Mouse (Mus musculus) A20 (cell line): ENCODE results near the gene Cdh15.
A peak's percentile ranks its signal among the peaks of the same experiment; 100 is the strongest.

Experiments
- DNase-seq: peaks from one replicate; pipeline ENCODE4 v3.0.0-alpha.2; 2011; ENCODE audit warnings: low read depth, low spot score

Gene Cdh15

DNA sequence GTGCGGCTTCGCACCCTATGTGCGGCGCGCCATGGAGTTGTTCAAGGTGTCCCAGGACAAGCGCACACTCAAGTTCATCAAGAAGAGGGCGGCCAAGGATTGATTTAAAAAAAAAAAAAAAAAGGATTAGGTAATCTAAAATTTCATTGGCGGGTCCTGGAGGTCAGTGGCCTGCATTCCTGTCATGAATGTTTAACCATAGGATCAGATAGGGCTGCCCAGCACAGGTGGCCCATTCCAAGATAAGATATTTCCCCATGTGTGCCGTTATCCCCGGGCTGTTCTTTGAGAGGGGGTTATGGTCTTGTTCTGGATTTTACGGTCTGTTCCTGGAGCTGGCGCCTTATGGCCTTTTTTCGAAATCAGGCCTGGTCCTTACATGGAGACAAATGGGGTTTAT is 11.1 kb upstream of the Cdh15 start:
- no peak for DNase-seq

DNA sequence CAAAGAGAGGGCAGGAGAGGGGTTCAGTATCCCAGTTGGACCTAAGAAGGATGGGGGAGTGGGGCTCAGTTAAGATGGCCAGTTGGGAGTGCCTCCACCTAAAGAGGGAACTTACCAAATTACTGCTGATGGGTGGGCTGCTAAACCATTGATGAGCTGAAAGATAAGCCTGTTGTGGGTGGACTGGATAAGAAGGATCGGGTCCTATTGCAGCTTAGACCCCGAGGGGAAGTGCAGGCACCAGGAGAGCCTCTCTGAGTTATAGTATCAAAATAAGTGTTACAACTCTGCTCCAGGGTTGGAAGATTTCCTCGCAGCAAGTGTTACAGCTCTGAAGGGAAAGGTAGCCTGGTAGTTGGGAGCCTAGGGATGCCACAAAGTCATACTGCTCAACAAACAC is 3.6 kb upstream of the Cdh15 start:
- DNase-seq = no peak

DNA sequence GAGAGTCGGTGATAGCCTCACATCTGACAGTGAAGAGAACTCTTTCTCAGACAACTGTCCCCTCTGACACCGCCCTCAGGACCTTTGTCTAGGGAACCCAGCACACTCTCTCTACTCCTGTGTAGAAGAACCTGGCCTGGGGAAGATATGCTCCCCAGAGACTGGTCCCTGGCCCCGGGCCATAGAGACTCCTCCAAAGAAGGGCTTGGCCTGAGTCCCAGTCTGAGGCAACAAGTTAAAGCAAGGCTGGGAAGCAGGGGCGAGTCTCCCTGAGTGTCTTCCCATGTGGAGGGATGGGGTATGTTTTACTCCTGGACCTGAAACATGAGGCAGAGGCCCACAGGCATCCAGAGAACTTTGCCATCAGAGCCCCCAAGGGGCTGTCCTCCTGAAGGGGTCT is 2.1 kb upstream of the Cdh15 start:
- DNase-seq = no peak

DNA sequence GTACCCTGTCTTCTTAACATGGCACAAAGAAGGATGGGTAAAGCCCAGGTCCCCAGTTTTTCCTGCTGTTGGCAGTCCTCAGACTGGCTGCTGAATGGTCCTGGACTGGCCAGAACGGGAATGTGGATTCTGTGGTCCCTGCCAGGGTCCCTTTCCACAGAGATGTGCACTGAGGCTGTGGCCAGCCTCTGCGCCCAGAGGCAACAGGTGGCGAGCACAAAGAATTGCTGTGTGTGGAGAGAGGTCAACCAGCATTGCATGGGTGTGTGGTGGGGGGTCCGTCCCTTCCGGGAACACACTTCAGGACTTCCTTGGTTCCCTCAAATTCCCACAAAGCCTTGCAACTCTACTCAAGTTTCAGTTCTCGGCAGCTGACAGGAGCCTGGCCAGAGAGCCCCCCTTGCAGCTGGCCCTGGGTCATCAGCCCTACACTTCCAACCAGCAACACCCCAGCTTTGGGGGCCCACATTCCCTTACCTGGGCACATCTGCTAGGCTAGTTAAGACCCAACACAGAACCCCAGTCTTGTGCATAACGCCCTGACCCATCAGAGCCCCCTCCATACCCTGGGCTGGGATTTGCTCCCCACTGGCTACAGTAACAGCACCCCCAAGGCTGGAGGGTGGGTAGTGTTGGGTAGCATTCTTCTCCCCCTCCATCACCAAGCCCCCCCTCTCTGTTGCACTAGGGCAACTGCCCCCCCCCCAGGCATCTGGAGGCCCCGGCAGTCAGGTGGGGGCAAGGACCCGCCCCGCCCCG is 1.6 kb downstream of the Cdh15 start:
- DNase-seq = no peak

DNA sequence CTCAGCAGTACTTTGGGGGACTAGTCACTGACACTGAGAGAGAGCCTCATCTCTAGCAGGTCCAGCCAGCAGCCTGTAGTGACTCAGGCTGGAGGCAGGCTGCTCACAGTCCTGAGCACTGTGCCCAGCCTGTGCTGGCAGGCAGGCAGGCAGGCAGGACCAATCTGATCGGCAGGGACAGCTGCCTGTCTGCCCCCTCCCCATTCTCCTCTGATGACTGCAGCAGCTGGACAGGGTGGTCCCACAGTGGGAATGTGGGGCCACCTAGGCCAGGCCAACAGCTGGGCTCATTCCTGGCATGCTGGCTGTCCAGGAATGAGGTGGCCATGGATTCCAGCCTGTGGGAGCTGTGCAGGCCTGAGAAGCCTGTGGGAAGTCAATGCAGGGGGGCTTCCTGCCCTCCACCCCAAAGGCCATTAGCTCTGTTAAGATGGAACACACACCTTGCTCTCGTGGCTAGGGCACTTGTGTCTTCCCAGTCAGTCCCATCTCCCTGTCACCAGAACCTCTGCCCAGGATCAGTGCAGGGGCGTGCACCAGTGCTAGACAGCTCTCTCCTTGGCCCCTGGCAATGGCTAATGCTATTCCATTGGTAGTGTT is 3.0 kb downstream of the Cdh15 start:
- no peak for DNase-seq

DNA sequence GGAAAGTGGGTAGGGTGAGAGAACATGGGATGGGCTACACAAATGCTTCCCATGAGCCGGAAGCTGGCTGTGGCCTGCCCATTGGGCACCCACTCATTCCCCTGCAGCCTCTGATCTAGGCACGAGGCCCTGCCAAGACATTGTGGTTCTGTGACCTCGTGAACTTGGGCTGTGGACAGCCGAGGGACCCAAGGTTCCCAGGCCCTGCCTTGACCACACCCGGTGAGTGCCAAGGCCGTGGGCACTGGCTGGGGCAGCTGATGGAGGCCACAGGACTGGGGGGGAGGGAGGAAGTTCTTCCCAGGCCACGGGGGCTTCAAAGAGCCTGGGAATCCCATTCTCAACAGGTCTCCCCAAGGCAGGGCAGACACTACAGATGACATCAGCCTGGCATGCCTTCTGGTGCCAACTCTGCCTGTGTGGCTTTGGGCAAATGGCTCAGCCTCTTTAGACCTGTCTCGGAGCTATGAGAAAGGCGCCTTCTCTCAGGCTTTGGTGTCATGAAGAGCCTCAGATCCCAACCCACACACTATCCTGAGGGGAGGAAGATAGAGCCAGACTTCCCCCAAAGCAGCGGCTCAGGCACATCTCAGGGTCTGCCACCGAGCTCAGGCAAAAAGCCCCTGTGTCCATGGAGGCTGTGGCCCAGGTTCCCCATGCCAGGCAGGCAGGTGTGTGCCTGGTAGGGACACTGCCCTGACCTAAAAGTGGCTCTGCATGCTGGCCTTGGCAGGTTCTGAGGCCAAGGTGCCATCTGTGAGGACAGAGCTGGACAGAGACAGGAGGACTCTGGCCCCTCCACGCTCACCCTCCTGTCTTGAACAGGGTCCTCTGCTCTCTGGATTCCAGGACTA is 4.2 kb downstream of the Cdh15 start:
- DNase-seq = no peak

DNA sequence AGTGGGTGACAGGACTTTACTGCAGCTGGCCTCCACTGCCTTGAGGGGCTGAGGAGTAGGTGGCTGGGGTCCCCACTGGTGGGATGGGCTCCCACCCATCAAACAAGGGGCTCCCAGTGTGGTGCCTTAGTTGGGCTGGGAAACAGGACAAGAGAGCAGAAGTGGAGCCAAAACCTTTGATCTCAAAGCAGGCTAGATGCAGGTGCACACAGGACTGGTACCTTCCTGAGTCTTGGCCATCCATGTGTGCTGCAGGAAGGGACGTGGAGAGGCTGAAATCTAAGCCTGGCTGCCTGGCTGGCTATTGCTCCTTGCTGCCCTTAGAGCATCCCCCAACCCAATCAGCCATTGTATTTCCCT is 4.8 kb downstream of the Cdh15 start:
- no peak for DNase-seq

DNA sequence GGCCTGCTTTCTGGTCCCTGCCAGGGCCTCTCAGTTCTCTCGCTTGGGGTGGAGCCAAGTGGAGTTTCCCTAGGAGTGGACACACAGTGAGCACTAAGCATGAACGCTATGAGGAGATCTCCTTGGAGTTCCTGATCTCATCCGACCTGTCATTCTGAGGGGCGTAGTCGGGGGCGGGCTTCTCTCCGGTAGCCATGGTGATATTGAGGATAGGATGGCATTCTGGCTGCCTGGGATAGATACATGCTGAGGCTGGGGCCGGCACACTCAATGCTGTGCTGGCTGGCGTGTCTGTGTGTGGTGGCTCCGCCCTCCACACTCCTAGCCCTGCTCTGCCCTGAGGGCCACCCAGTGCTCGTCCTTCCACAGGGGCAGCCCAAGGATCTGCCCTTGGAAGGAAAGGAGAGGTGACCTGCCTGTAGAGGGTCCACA is 5.6 kb downstream of the Cdh15 start:
- DNase-seq = no peak

DNA sequence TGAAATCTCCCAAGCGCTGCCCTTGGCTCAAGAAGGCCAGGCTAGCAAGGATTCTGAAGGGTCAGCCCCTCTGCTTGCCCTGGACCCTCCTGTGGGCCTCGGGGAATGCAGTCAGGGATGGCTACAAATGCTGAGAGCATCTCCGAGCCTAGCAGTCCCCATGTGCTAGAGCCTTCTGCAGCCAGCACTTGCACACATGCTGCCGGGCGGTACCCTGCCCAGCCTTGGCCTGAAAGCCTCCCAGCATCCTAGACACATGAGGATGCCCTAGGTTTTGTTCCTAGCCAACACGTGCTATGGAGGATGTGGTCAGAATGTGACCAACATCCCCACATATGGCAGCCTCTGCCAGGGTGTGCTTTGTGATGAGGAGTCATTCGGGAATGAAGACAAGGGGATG is 6.6 kb downstream of the Cdh15 start:
- DNase-seq = no peak

DNA sequence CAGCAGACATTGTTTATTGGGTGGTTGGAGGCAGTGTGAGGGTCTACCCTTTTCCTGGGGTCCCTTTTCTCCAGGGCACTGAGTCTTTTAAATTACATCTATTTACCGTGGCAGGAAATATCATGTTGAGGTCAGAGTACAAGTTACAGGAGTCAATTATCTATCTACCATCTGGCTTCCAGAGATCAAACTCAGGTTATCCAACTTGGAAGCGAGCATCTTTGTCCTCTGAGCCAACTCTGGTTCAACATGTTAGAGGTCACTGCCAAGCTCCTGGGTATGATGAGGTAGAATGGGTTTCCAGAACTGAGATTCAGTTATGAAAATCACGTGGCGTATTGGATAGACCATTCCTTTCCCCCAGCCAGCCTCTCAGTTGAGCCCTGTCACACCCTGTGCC is 7.4 kb downstream of the Cdh15 start:
- DNase-seq = no peak

DNA sequence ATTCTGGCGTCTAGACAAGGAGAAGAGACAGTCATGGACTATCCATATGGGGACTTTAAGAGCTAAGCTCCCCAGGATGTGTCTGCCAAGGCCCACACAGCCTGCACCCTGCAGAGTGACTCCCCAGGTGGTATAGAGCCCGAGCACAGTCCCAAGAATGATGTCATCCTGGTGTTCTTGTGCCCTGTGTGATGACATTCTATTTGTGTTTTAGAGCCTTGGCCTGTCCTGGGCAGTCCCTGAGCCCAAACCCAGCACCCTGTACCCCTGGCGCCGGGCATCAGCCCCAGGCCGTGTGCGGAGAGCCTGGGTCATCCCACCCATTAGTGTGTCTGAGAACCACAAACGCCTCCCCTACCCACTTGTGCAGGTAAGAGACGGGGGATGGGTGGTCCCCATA is 8.5 kb downstream of the Cdh15 start:
- DNase-seq = no peak

DNA sequence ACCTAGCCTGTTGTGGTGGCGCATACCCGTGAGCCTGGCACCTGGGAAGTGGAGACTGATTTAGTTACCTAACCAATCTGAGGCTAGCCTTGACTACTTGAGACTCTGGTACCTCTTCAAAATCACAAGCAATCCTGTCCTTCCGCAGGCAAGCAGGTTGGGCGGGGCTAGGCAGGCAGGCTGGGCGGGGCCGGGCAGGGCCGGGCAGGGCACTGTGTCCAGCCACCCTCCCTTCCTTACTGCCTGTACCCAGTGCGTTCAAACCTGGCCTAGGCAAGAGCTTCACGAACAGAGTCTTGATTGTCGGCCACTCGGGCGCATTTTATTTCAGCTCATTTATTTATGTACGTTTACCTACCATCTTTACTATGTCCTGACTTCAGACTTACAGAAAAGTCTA is 12.1 kb downstream of the Cdh15 start:
- DNase-seq = no peak

DNA sequence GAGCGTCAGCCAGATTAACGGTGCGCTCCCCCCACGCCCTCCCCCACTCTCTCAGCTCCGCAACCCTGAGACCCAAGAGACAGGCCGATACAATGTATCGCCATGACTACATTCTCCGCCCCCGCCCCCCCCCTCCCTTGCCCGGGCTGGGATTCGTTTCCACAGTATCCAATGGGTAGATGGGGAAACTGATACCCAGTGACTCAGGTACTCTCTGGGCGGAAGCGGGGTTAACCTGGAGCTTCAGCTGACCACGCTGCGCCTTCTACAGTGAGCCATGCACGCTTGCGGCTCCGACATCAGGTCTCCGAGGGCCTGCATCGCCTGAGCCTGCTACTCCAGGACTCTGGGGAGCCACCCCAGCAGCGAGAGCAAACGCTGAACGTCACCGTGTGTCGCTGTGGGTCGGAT is 17.0 kb downstream of the Cdh15 start:
- DNase-seq = no peak

DNA sequence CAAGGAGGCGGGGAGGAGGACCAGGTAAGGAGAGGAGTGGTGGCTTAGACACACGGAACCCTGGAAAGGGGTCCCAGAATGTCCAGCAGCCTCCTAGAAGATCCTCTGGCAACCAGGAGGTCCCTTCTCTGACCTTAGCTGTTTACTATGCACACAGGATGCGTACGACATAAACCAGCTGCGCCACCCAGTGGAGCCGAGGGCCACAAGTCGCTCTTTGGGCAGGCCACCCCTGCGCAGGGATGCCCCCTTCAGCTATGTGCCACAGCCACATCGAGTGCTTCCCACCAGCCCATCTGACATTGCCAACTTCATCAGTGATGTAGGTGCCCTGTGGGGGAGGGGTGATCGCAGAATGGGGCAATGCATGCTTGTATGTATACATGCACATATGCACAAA is 17.7 kb downstream of the Cdh15 start:
- peak; percentile 60 for DNase-seq

DNA sequence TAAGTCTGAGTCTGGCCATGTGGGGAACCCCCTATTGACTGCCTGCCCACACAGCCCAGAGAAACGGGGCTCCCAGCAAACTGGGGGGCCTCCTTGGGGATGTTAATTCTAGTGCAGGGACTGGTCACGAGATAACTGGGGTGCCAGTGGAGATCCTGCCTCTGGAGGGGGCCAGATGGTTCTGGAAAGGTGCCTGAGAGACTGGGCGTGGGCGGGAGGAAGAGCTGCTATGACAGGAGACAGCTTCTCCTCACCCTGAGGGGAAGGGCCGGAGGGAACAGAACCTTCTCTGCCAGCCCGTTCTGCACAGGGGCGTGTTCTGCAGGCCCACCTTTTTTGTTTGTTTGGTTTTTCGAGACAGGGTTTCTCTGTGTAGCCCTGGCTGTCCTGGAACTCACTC is 18.5 kb downstream of the Cdh15 start:
- no peak for DNase-seq

DNA sequence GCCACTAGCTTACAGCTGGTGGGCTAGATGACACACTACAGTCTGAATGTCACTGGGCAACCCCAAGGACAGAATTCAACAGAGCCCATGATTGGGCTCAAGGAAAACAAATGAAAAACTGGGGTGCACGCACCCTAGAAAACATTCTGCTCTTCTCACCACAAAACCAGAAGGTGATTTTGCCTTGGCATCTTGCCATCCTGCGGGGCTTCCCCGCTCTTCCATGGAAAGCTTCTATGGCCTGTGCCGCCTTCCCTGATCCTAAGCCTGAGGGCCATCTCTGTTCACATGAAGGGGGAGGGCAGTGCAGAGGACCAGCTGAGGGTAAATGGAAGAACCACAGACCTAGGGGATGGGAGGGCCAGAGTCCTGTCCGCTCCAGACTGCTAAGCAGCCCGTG is 20.2 kb downstream of the Cdh15 start:
- DNase-seq = no peak

DNA sequence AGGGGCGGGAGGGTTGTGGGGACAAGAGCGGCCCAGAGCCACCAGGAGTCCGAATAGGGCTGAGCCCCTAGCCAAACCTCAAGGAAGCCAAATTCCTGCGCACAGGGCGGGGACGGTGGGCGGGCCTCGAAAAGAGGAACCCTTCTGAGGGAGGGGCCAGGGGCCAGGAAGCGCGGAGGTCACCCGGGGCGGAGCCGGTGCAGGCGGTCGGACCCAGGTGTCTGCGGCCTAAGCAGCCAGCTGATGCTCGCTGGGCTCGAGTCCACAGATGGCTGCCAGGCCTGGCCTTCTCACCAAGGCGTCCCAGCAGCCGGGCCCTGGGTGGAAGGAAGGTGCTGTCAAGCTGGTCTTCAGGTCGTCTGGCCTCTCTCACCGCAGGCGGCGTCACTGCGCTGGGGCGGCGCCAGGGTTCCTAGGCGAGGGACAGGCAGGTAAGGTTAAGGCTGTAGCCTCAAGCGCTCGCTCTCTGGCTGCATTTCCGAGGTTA is 22.7 kb downstream of the Cdh15 start:
- DNase-seq = peak; percentile 92

DNA sequence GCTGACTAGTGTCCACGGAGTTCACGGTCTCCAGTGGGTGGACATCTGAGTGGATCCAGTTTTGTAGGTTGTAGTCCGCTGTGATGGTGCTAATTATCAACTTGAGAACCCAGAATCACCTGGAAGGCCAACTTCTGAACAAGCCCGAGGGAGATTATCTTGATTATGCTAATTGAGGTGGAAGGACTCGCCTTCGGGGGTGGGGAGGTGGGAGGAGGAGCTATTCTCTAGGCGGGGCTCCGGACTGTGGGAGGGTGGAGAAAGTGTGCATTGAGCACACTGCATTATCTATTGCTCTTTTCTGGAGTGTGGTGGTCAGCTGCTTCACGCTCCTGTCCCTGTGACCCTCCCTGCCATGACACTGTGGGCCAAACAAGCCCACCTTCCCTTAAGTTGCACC is 23.9 kb downstream of the Cdh15 start:
- no peak for DNase-seq

DNA sequence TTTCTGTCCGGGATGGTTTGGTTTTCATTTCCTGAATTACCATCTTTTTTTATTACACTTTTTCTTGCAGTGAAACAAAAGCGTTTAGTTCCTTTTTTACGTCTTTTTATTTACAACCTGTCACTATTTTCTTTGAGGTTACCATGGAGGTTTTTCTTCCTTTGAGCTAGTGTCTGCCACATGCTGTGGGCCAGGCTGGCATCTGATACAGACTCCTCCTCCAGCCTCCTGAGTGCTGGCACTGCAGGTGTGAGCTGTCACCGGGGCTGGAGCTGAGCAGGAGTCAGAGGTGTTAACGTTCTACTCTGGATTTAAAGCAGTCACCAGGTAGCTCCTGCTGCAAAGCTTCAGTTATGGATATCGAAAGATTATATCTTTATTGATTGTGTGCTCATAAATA is 25.4 kb downstream of the Cdh15 start:
- DNase-seq = peak; percentile 64

DNA sequence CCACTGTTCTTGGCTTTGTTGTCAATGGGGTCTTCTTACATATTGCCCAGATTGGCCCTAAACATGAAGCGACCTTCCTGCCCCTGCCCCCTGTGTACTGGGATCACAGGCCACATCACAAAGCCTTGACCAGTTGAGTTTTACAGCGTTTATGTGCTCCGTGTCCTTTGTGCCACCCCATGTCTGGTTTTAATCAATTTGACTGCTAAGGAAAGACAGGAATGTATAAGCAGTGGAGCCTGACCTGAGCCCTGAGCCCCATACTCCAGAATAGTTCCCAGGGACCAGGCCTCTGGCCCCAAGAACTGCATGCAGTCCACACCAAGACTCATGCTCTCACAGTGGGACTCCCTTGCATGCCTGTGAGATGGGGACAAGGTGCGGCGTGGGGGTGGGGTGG is 27.4 kb downstream of the Cdh15 start:
- DNase-seq = no peak

DNA sequence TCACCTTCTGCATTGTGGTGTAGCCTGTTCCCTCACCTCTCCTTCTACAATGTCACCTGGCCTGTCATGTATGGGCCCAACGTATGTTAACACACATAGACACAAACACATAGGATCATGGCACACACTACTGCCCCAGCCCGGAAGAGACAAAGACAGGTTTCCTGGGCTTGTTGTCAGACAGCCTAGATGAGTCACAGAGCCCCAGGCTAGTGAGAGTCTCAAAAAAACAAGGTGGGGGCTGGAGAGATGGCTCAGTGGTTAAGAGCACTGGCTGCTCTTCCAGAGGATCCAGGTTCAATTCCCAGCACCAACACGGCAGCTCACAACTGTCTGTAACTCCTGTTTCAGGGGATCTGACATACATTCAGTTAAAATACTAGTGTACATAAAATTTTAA is 30.5 kb downstream of the Cdh15 start:
- no peak for DNase-seq

DNA sequence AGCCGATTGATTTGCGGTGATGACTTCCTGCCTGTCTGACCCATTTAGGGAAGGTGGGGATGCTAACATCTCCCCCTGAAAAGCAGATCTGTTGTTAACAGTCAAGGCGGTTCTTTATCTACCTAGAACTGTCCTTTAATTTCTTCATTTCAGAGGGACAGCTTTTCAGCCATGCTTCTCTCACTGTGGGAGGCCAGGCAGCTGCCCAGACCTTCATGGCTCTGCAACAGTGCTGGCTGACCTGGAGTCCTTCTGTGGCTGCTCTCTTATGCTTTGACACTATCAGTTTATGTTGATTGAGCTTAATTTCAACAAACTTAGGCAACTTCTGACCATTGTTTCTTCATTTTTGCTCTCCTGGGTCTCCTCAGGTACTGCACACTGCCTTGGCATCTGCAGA is 32.5 kb downstream of the Cdh15 start:
- no peak for DNase-seq

DNA sequence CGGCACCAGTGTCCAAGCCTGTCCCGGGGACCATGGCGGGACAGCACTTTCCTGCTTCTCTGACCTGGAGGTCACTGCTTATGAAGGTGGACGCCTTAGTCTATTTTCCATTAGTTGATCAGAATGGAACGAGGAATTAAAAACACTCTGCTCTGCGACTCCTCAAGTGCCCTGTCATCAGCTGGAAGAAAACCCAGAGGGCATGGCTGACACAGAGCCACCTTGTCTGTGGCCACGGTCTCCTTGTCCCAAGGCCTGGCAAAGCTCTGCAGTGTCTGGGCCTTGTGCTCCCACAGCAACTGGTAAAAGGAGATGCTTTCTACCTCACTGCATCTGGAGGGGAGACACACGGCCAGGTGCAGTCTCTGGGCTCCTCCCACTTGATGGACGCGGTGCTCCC is 35.9 kb downstream of the Cdh15 start:
- DNase-seq = no peak
